Mouse (Mus musculus): ENCODE data around the gene Ncoa3.

DNA sequence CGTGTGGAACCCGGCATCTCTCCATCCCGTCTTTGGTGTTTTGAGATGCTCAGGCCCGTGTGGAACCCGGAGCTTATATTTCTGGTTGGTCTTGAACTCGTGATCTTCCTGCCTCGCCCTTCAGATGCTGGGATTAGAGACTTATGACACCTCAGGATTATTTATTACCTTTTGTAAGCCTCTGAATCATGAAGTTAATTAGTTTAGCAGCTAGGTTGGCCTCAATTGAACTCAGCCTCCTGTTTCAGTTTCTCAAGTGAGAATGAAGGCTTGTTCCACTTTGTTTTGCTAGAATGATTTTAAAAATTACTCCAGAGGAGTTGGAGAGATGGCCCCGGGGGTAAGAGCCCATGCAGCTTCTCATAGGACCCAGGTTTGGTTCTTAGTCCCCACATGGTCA lies 3.3 kb downstream of the Ncoa3 start:
- TF ChIP-seq CTCF (IDR thresholded peaks at IDR 0.05; ENCODE audit: control insufficient read depth, insufficient read depth, insufficient read length) (no peak), MAX (IDR thresholded peaks at IDR 0.05) (no peak), MYOG (IDR thresholded peaks at IDR 0.05; ENCODE audit: control insufficient read depth, extremely low read depth, insufficient read length) (no peak), CEBPB (IDR thresholded peaks at IDR 0.05; ENCODE audit: low read depth) (no peak)

All from C2C12 (cell line).